Mouse (Mus musculus) forebrain, embryonic 16.5 days (tissue): Measurements from ENCODE around the gene Kcnma1. TPM values are rescaled to one million over a fixed set of nuclear protein-coding genes. Genes with fewer than 3 reads are reported as not detected.

ENCODE experiments used
- ATAC-seq: fragments of 200-750 bp; cut with Nextera tagmentation; 2 replicates; pipeline ENCODE4 v1.8.0; 2017; ENCODE audit warnings: mild to moderate bottlenecking, moderate library complexity
- H3K27ac ChIP-seq: fragments of 300-500 bp; sonication (generic); 2 replicates; pipeline ENCODE4 v1.5.1; 2014; ENCODE audit warnings: low read length, control low read depth
- H3K27me3 ChIP-seq: fragments of 300-500 bp; sonication (generic); replicated peaks from 2 replicates; pipeline ENCODE4 v1.6.1; 2014; ENCODE audit warnings: low read length; ENCODE audit not compliant: control insufficient read depth, insufficient read depth
- H3K36me3 ChIP-seq: fragments of 300-500 bp; sonication (generic); 2 replicates; pipeline ENCODE4 v1.6.1; 2014; ENCODE audit not compliant: control insufficient read depth, insufficient read depth
- H3K4me1 ChIP-seq: fragments of 300-500 bp; sonication (generic); replicated peaks from 2 replicates; pipeline ENCODE4 v1.6.1; 2014; ENCODE audit warnings: low read length; ENCODE audit not compliant: control insufficient read depth, insufficient read depth
- H3K4me2 ChIP-seq: fragments of 300-500 bp; sonication (generic); 2 replicates; pipeline ENCODE4 v1.6.1; 2014; ENCODE audit warnings: mild to moderate bottlenecking, low read length, control low read depth
- H3K4me3 ChIP-seq: fragments of 300-500 bp; sonication (generic); replicated peaks from 2 replicates; pipeline ENCODE4 v1.5.1; 2014; ENCODE audit warnings: mild to moderate bottlenecking, low read length, control low read depth
- H3K9ac ChIP-seq: fragments of 300-500 bp; sonication (generic); replicated peaks from 2 replicates; pipeline ENCODE4 v1.6.1; 2014; ENCODE audit warnings: low read depth, low read length, control low read depth
- H3K9me3 ChIP-seq: fragments of 300-500 bp; sonication (generic); 2 replicates; pipeline ENCODE4 v1.6.1; 2016; ENCODE audit warnings: low read length; ENCODE audit not compliant: control insufficient read depth
- WGBS: fragments of 180-500 bp; shearing (Covaris S2); extraction: QIAGEN DNeasy Blood & Tissue Kit; methylation state at CpG from one replicate; pipeline ENCODE4 v1.1.7; 2014; 5-methylcytosine and 5-hydroxymethylcytosine counted together
- polyA plus RNA-seq: library from polyadenylated mRNA; unstranded; fragments of >200 nt; fragmentation: Nextera tagmentation; extraction: Ambion mirVana; gene quantifications from 2 replicates; pipeline ENCODE4 v1.2.1, GENCODE M21; 2015

The Kcnma1 gene
- polyA plus RNA-seq, 1 experiment from 2014 or later = 12.3 TPM

GRCm38 (mm10) chr14:23391566-23391965 lies 622.7 kb downstream of the Kcnma1 start:
- no peak overlapping the region for H3K9ac ChIP-seq
- H3K4me3 ChIP-seq = no peak overlapping the region
- 70% methylated on average over 3 of the region's 3 CpGs for WGBS
- H3K9me3 ChIP-seq = no peaks in the 10 kb centered on the region
- H3K4me1 ChIP-seq = no peaks in the 10 kb centered on the region
- no peak overlapping the region for H3K27ac ChIP-seq
- ATAC-seq = no peak
- no peaks in the 10 kb centered on the region for H3K36me3 ChIP-seq
- no peaks in the 10 kb centered on the region; the same call in 1 of the 2 replicates for H3K27me3 ChIP-seq
- no peak overlapping the region for H3K4me2 ChIP-seq

GRCm38 (mm10) chr14:23390768-23391167 lies 623.5 kb downstream of the Kcnma1 start:
- WGBS = 58% methylated on average over 5 of the region's 5 CpGs
- H3K27me3 ChIP-seq = no peaks in the 10 kb centered on the region; the same call in 1 of the 2 replicates
- no peak overlapping the region for H3K4me3 ChIP-seq
- no peak overlapping the region for H3K9ac ChIP-seq
- peaks cover 5% of the 10 kb centered on the region for H3K4me1 ChIP-seq
- H3K9me3 ChIP-seq = no peaks in the 10 kb centered on the region
- no peak for ATAC-seq
- no peaks in the 10 kb centered on the region for H3K36me3 ChIP-seq
- H3K4me2 ChIP-seq = no peak overlapping the region
- H3K27ac ChIP-seq = no peak overlapping the region

GRCm38 (mm10) chr14:23390161-23390560 lies 624.1 kb downstream of the Kcnma1 start:
- no peak overlapping the region for H3K27ac ChIP-seq
- H3K9me3 ChIP-seq = no peaks in the 10 kb centered on the region
- no peaks in the 10 kb centered on the region; the same call in 1 of the 2 replicates for H3K27me3 ChIP-seq
- H3K4me1 ChIP-seq = peaks cover 5% of the 10 kb centered on the region
- WGBS = 41% methylated on average over 4 of the region's 4 CpGs
- no peak overlapping the region for H3K4me2 ChIP-seq
- no peak for ATAC-seq
- no peak overlapping the region for H3K9ac ChIP-seq
- no peak overlapping the region for H3K4me3 ChIP-seq
- no peaks in the 10 kb centered on the region for H3K36me3 ChIP-seq

- H3K9me3 ChIP-seq = no peaks in the 10 kb centered on the region
- 92% methylated on average over 3 of the region's 3 CpGs for WGBS
- H3K27me3 ChIP-seq = no peaks in the 10 kb centered on the region; the same call in 1 of the 2 replicates
- no peak overlapping the region for H3K27ac ChIP-seq
- no peak overlapping the region for H3K9ac ChIP-seq
- no peak overlapping the region for H3K4me3 ChIP-seq
- no peaks in the 10 kb centered on the region for H3K36me3 ChIP-seq
- no peak for ATAC-seq
- no peak overlapping the region for H3K4me2 ChIP-seq
- H3K4me1 ChIP-seq = peaks cover 5% of the 10 kb centered on the region
Measured at GRCm38 (mm10) chr14:23386786-23387185, 627.5 kb downstream of the Kcnma1 start.

GRCm38 (mm10) chr14:23385776-23386608 lies 628.3 kb downstream of the Kcnma1 start:
- peak; percentile 83 for ATAC-seq
- no peaks in the 10 kb centered on the region for H3K36me3 ChIP-seq
- no peak overlapping the region for H3K27ac ChIP-seq
- H3K4me1 ChIP-seq = peaks cover 5% of the 10 kb centered on the region
- H3K9ac ChIP-seq = no peak overlapping the region
- H3K4me2 ChIP-seq = no peak overlapping the region
- H3K4me3 ChIP-seq = no peak overlapping the region
- no peaks in the 10 kb centered on the region for H3K9me3 ChIP-seq
- H3K27me3 ChIP-seq = peaks cover 3% of the 10 kb centered on the region; the same call in 1 of the 2 replicates
- WGBS = 22% methylated on average over 11 of the region's 11 CpGs

- H3K4me3 ChIP-seq = no peak overlapping the region
- H3K4me2 ChIP-seq = no peak overlapping the region
- peak; percentile 43; the same call in 1 of the 2 replicates for ATAC-seq
- peaks cover 6% of the 10 kb centered on the region; the same call in 1 of the 2 replicates for H3K4me1 ChIP-seq
- no peak overlapping the region for H3K9ac ChIP-seq
- no peak overlapping the region for H3K27ac ChIP-seq
- no peaks in the 10 kb centered on the region for H3K36me3 ChIP-seq
- H3K9me3 ChIP-seq = no peaks in the 10 kb centered on the region
- peaks cover 3% of the 10 kb centered on the region; the same call in 1 of the 2 replicates for H3K27me3 ChIP-seq
- 6% methylated on average over 6 of the region's 6 CpGs for WGBS
Measured at GRCm38 (mm10) chr14:23378351-23379087, 635.8 kb downstream of the Kcnma1 start.

GRCm38 (mm10) chr14:23372021-23372420 lies 642.3 kb downstream of the Kcnma1 start:
- H3K27ac ChIP-seq = no peak overlapping the region
- no peaks in the 10 kb centered on the region for H3K4me1 ChIP-seq
- no peak for ATAC-seq
- WGBS = 54% methylated on average over 3 of the region's 3 CpGs
- H3K4me2 ChIP-seq = no peak overlapping the region
- H3K9me3 ChIP-seq = no peaks in the 10 kb centered on the region
- H3K4me3 ChIP-seq = no peak overlapping the region
- H3K9ac ChIP-seq = no peak overlapping the region
- no peaks in the 10 kb centered on the region for H3K27me3 ChIP-seq
- H3K36me3 ChIP-seq = no peaks in the 10 kb centered on the region

GRCm38 (mm10) chr14:23360491-23360995 lies 653.7 kb downstream of the Kcnma1 start:
- Histone ChIP-seq H3K4me2 (no peak overlapping the region), H3K27ac (no peak overlapping the region)
- WGBS = 41% methylated on average over 11 of the region's 11 CpGs

GRCm38 (mm10) chr14:23358776-23359175 lies 655.5 kb downstream of the Kcnma1 start:
- Histone ChIP-seq H3K4me1 (peaks cover 3% of the 10 kb centered on the region; the same call in 1 of the 2 replicates), H3K36me3 (no peaks in the 10 kb centered on the region), H3K27me3 (no peaks in the 10 kb centered on the region), H3K9ac (no peak overlapping the region), H3K4me3 (no peak overlapping the region), H3K27ac (no peak overlapping the region), H3K4me2 (no peak overlapping the region), H3K9me3 (no peaks in the 10 kb centered on the region)
- WGBS = 94% methylated on average over 6 of the region's 6 CpGs
- ATAC-seq = no peak

More at GRCm38 (mm10) chr14:23360491-23360995, 653.7 kb downstream of the Kcnma1 start:
- Histone ChIP-seq H3K4me3 (no peak overlapping the region), H3K27me3 (no peaks in the 10 kb centered on the region), H3K9me3 (no peaks in the 10 kb centered on the region), H3K36me3 (no peaks in the 10 kb centered on the region), H3K4me1 (peaks cover 5% of the 10 kb centered on the region; the same call in 1 of the 2 replicates), H3K9ac (no peak overlapping the region)
- no peak for ATAC-seq
